Mouse (Mus musculus) frontal cortex, postnatal 36 days (tissue): ENCODE measurements at regions not wholly inside any gene's neighbourhood (a gene's known extent, or its start where the extent isn't known, plus 50 kb on each side); places are given as distances from the start of the nearest gene placed in this dataset.
"Not testable (repeated sequence)": the region's sequence is repeated elsewhere in the genome, so short reads cannot be mapped to it uniquely, and the experiment has no call there.

Experiments
- DNase-seq, 2 experiments: peaks; one replicate each; pipeline ENCODE4 v3.0.0; 2022; ENCODE audit warnings: low spot score in 2 of 2

DNA sequence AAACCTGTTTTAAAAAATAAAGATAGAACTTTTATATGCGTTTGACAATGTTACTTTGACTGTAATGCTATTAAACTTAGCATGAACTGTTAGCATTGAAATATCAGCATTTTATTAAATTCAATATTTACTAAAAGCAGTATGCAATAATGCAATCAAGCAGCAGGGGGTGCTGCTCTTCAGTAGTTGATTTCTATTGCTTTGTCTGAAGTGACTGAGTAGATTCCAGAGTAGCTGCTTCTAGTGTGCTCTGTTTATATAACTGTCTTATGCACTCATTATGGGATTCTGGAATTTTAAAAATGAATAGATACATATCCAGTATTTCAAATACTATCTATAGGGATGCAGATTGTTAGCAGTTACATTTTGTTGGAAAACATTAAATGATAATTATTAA lies 146.2 kb downstream of the Gm28710 start:
- DNase-seq = peak in 1 of 2 experiments; percentile 67

DNA sequence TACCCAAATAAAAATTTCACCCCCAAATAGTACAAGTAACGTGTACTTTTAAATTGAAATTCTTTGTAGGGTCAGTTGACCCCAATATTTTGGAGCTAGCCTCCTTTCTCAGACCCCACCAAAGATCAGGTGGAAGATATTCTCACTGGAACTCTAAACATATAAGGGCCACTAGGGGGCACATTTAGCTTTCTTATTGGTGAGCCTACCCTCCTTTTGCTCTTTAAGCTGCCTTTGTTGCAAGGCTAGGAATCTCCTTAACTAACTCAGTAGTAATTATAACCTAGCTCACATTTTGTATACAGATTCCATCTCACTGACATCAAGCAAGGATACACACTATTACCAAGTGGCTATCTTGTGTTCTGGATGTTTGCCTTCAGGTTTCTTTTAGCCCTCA lies 155.8 kb downstream of the Gm28710 start:
- peak in 1 of 2 experiments; percentile 10 for DNase-seq

DNA sequence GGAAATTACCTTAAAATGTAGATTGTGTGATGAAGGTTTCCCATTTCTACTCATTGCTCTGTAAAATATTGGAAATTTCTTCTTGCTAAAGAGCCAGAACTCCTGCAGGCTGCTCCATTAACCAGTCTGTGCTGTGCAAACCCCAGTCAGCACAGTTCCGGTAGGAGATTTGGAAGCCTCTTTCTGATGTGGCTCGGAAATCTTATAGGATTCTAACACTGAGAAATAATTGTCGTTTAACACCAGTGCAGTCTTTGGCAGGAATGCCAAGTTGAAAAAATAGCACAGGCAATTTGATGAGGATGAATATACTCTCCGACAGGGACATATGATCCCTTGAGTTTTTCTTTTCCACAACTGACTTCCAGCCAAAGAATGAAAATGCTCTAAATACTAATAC lies 176.1 kb downstream of the Gm28710 start:
- DNase-seq = peak in 1 of 2 experiments; percentile 37

DNA sequence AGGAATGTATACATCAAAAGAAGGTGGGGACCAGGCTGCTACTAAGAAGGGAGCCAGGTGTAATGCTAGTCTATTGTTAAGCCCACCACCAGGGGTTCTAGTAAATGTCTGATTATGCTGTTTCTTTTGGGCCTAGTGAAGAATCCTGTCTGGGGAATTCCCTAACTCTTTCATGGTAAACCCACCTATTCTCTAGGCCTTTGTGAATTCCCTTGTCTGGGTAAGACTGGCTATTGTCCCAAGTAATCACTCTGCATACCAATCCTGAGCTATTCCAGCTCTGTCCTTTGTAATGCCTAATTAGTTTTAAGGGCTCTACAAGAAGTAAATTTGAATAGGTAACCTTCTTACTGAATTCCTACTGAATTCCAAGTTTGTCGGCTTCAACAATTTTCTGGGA lies 177.2 kb downstream of the Gm28710 start:
- DNase-seq = not testable (repeated sequence)

DNA sequence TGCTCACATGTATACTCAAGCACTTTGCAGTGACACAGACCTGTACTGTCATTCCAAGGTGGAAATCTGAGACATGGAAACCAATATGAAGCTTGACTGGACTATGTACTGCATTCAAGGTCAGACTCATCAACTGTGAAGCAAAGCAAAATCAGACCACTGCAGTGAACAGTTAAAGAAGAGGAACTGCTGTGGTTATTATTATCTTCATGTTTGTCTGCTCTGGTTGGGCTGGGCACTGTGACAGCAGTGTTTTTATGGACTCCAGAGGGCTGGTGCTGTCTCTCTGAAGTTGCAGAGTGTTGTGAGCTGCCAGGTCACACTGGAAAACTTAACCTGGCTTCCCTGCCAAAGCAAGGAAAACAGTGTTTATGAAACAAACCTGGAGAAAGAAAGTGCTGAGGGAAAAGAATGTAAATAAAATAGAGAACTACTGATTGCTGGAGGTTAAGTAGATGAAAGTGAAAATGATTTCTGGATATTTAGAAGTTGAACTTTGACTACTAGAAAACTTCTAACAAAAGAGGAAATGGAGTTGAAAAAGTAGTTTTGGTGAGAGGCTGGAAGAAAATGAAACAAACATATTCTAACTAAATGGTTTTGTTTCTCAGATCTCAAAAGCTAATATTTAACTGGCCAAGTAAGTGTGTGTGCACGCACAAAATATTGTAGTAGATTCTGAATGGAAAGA lies 181.7 kb downstream of the Gm28710 start:
- DNase-seq = no peak

DNA sequence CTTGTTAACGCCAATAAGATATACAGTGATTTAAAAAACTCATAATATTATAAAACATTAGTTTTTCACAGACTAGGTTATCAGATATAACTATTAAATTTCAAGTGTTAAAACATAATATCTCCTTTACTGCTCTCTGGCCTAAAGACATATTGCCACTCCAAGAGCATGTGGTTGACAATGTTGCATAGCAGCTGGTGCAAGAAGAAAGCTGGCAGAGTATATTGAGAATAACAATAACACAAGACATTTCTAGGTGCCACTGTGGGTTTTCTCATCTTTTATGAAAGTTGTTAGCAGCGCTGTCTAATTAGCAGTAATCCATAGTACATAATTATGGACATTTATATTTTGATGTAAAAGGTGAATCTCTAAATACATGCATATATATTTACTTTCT lies 184.4 kb downstream of the Gm28710 start:
- no peak for DNase-seq

DNA sequence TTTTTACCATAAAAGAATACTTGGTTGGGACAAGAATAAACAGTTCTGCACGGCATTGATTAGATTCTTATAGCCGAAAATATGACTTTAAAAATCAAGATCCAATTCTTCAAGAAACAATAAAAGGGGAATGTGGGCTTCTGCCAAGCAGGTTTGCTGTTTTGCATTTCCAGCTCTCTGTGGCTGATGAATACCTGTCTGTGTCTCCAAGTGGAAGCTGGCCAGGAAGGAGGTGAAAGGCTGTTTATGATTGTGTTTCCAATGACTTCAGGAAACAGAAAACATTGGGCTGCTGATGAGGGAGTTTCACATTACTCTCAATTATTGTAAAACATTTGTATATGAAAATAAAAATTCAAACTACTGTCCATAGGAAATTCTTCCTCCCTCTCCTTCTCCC lies 193.3 kb downstream of the Gm28710 start:
- DNase-seq = no peak

DNA sequence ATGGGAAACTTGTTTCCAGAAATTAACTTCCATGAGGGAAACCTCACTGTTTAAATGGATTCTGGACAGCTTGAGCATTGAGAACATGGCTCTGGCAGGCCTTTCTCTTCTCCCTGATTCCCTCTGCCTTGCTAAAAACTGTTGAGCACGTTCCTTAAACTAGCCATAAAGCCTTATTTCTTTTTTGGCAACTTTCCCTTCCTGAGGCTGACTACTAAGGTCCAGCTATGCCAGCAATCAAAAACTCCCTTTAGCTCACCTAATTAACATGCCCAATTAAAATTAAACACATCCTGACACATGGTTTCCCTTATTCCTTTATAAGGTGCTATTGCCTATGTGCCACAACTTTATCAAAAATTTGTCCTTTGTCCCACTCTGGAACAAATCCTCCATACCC lies 199.9 kb downstream of the Gm28710 start:
- DNase-seq = no peak

DNA sequence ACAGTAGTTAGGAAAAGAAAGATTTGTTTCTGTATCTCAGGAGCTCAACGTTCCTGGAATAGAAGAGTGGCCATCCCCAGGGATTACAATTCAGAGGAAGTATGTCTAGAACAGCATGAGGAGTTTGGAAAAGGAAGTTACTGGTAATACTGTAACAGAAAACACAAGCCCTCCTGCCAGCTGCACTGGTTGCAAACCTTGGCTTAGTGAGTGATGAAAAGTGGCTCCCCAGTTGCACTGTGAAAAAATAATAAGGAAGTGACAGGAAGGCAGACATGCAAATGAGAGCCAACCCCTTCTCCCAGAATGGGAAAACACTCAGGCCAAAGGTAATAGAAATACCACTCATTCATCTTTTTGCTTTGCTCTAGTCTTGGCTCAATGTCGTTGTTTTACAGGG lies 207.6 kb downstream of the Gm28710 start:
- no peak for DNase-seq

DNA sequence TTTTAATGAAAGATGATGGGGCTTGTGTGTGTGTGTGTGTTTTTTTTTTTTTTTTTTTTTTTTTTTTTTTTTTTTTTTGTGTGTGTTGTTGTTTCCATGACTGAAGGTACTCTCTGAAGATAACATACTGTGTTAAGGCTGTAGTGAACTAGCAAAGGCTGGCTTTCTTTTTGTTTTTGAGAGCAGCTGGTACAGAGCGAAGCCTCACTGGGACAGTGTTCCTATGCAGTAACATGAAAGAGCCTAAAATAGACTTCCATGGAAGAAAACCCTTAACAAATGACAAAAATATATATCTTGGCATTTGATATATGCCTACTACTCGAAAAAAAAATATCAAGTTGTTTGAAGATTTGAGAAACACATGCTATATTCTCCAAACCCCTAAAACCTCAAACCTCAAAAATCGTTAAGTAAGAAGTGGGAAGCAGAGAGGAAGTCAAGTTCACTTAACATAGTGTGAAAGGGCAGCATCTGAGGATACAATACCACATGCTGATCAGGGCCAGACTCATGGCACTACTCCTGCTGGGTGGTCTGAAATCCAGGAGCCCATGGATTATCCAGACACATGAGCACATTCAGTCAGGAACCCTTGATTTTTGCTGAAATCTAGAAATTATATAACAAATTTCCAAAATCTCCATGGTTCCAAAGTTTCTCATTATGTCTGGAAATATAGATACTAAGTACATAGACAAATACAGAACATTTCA lies 215.4 kb downstream of the Gm28710 start:
- peak in 1 of 2 experiments; percentile 2 for DNase-seq

DNA sequence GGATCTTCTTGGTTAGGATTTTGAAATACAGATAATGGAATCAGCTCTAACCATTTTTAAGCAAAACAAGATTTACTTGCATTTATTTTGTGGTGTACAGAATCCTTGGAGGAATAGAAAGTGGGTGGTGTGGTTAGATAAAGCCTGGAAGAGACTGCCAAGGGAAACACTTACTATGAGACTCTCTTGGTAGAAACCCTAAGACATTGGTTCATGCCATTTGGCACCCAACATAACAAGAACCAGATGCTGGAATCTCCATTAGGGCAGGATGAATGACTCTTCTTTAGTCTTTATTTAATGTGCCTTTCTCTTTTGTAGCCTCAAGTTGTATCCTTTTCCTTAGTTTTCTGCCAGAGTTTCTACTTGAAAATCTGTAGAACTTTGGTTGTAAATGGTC lies 230.0 kb downstream of the Gm28710 start:
- no peak for DNase-seq

DNA sequence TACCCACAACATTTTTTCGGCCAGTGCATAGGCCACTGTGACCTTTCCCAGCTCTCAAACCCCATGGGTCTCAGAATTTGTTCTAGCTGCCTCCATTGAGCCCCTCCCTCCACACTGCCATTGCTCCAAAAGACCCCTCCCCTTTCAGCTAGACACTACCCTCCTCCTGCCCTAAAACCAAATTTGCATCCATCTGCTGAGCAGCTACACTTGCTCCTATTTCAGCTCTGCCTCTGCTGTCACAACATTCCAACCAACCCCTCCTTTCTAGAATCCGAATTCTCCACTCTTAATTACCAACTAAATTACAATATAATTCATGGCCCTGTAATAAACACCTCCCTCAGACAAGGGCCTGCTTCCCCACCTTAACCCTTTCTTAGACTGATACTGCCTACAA lies 262.3 kb downstream of the Gm28710 start:
- no peak for DNase-seq

DNA sequence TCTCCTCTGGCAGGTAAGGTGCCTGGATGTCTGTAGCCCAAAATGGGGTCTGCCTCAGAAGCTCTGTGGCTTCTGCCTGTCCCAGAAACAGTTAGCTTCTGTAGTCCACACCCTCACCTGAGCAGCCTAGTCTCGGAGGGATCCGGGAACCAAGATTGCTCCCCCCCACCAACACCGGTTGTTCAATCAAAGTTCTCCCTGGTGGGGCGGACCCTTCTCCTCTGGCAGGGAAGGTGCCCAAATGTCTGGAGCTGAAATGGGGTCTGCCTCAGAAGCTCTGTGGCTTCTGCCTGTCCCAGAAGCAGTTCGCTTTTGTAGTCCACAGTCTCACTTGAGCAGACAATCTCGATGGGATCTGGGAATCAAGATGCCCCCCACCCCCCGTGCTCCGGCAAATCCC lies 273.0 kb downstream of the Gm28710 start:
- DNase-seq = no peak

DNA sequence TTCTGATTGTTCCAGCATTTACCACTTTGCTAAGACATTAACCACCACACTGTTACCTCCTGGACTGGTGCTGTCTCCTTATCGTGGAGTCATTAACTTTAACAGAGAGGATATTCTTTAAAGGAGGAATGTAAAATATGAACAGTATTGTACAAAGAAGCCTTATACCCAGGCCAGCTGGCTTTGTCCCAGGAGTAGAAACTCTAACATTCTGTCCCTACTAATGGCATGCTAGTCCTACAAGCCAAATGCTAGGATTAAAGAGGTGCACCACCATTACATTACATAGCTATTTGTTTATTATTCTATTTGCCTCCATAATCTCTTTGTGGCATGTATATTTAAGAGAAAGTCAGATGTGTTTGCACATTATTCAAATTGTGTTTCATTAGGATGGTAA lies 288.8 kb downstream of the Gm28710 start:
- DNase-seq = no peak

DNA sequence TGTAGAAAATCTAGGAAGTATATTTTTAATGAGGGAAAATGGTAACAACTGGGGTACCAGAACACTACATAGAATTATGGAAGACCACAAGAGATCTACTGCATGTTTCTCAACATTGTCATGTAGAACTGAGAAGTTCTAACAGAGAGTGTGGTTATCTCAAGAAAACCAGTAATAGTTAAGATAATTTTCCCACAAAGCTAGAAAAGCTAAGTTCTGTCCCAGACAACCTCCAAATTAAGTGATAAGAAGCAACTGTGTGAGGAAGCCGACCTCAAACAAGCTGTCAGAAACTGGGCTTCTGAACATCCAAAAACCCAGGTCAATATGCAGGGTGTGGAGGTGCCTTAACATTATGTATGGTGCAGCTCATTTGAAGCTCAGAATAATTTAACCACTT lies 261.4 kb upstream of the Speer4f2 start:
- no peak for DNase-seq

DNA sequence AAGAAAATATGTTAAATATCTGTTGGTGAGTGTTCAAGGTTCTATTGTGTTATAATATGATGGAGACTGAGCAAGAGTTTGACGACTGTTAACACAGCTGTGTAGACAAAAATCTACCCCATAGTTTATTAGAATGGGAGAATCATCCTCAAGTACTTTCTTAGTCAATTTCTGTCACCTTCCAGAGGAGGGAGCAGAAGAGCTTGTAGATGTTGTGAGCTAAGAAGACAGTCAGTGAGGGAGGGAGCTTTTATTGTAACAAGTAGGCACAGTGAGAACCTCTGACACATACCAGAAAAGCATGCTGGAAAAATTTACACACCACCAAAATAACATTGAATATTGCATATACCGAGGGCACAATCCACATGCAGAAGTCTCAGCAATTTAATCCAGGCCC lies 261.0 kb upstream of the Speer4f2 start:
- peak in 1 of 2 experiments; percentile 7 for DNase-seq

DNA sequence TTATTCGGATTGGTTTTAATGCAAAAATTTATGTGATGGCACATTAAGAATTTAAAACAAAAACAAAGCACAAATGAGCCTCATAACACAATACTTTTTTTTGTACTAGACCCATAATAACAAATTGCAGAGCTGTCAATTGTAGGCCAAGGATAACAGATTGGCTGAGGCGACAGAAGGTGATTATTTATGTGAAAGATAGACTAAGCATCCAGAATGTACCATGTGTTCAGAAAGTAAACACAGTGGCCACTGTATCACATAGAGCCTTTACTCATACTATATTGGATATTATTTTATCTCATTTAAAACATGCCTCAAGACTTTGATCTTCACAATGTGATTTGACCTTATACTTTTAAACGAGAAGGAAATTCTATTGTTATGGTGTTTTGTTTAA lies 257.9 kb upstream of the Speer4f2 start:
- no peak for DNase-seq

DNA sequence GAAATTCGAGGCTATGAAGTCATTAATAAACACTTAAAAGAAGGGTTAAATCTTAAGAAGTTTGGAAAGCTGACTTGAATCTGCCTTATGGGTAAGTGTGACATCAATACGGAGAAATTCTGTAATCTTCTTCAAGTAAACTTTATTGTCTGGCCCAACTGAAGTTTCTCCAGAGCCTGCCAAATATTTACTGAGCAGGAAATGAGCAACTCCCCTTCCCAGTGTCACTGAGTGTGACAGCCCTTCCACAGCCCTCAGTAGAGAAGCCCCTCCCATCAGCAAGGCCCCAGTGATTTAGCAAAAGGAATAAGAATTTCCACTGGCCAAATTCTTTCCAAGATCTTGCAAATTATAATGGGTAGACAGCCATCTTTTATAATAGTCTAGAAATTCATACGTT lies 256.9 kb upstream of the Speer4f2 start:
- no peak for DNase-seq

DNA sequence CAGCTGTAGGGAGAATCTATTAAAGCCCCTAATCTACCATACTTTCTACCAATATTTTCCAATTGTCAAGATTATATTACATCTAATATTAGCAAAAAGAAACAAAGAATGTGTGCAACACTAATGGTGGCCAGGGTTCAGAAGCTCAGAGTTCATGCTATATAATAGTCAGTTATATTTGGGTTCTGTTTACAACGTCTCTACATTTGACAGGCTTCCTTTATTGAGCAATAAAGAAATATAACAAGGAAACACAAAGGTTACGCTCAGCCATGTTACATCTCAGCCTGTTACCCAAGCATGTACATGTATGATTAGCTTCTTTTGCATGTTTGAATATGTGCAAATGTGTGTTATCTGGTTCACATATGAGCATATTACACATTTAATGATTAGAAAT lies 247.7 kb upstream of the Speer4f2 start:
- DNase-seq = no peak

DNA sequence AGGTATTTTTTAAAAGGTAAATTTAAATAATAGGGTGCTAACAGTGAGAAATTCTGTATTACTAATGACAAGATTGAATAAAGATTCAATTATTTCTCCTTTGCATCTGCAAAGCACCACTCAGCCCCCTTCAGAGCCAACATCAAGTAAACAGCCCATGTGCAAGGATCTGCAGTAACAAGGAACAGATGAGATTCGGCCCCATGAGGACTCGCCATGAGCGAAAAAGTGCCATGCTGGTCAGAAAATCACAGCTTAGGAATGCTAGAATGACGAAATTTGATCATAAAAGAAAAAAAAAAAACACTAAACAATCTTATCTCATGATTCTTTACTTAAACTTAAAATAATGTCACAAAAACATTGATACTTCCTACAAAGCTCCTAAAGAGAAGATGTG lies 245.5 kb upstream of the Speer4f2 start:
- no peak for DNase-seq

DNA sequence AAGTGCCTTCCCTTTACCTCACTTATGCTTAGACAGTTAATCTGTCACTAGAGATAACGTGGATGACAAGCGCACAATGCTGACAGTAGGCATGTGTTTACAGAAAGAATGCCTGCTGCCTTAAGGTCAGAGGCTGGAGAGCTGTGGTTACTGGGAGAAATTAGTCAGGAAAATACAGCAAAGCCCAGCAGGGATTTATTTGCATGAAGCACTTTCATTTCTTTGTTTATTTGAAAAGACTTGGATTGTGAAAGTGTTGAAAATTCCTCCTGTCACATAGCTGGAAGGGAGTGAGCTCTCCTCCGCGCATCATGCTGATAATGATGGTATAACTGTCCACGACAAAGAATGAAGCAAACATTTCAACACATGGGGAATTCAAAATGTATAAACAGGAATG lies 237.5 kb upstream of the Speer4f2 start:
- no peak for DNase-seq

DNA sequence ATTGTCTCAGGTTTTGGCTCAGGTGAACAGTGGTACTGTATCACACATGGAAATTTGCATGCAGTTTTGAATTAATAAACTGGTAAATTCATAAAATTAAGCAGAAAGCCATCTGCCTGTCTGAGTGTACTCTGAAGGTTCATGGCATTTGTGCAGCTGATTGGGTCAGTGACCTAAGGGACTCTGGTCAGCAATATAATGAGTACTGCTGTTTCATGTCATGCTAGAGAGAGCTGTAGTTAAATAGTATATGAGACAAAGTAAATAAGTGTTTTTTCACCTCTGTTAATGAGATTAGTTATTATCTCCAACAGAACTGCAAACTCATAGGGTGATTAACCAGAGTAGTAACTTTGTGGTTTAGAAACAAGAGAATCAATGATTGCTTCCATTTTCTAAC lies 231.4 kb upstream of the Speer4f2 start:
- DNase-seq = no peak

DNA sequence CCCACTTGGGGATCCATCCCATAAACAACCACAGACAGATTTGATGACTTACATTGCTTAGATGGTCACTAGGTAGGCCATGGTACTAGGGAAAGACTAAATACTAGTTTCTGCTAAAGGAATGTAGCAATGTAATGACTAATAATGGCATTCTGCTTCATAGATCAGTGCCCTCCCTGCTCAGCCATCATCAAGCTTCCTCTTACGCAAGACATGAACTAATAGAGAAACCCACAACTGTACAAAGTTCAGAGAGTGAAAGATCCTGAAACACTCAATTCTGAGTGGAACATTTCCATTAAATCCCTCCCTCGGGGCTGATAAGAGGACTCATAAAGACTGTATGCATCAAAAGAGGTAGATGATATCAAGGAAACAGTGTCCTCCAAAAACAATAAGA lies 198.4 kb upstream of the Speer4f2 start:
- DNase-seq = no peak

DNA sequence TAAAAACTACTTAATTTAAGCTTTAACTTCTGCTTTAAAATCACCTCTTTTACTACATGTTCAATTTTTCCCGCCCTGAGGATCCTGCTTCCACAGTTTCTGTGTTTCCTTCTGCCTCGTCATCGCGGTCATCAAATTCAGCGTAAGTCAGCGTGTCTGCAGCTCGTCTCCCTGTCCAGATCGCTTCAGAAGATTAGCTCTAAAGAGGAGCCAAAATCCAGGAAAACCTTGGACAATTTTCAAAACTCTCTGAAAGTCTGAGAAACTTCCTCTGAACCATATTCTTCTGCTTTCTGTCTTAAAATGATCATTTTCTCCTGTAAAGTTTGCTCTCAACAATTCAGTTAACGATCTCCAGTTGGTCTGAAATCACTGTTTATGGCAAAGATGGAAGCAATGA lies 196.2 kb upstream of the Speer4f2 start:
- no peak for DNase-seq
